Mouse (Mus musculus) ES-Bruce4 (cell line): ENCODE data around the gene Slc16a4. TPM values are rescaled to one million over a fixed set of nuclear protein-coding genes. Genes with fewer than 3 reads are reported as not detected.
A peak's percentile ranks its signal among the peaks of the same experiment; 100 is the strongest.

Source experiments
- H3K27ac ChIP-seq: 2 replicates; pipeline ENCODE4 v1.5.1; 2012; ENCODE audit warnings: low read length, inconsistent platforms; ENCODE audit not compliant: insufficient read depth
- H3K27me3 ChIP-seq: 2 replicates; pipeline ENCODE4 v1.6.1; 2012; ENCODE audit warnings: mild to moderate bottlenecking, low read length, inconsistent platforms; ENCODE audit not compliant: control insufficient read depth, poor library complexity, insufficient read depth, severe bottlenecking
- H3K36me3 ChIP-seq: 2 replicates; pipeline ENCODE4 v1.6.1; 2012; ENCODE audit warnings: inconsistent platforms, mild to moderate bottlenecking, low read length, moderate library complexity; ENCODE audit not compliant: control insufficient read depth, poor library complexity, insufficient read depth, severe bottlenecking
- H3K4me1 ChIP-seq: one replicate; pipeline ENCODE4 v1.8.1; 2011; ENCODE audit warnings: low read length; ENCODE audit not compliant: control insufficient read depth, insufficient read depth
- H3K4me3 ChIP-seq: 2 replicates; pipeline ENCODE4 v1.5.1; 2011; ENCODE audit warnings: low read depth, mild to moderate bottlenecking, low read length
- H3K9ac ChIP-seq: 2 replicates; pipeline ENCODE4 v1.6.1; 2012; ENCODE audit warnings: low read depth, mild to moderate bottlenecking, inconsistent platforms; ENCODE audit not compliant: poor library complexity, severe bottlenecking
- H3K9me3 ChIP-seq: replicated peaks from 2 replicates; pipeline ENCODE4 v1.6.1; 2012; ENCODE audit warnings: mild to moderate bottlenecking, low read length, inconsistent platforms; ENCODE audit not compliant: control insufficient read depth, poor library complexity, insufficient read depth, severe bottlenecking
- CTCF ChIP-seq: IDR thresholded peaks from one replicate; pipeline ENCODE4 v1.8.1; 2011; ENCODE audit warnings: low read depth, low read length
- EP300 ChIP-seq: IDR thresholded peaks from 2 replicates; pipeline ENCODE4 v1.6.1; 2011; ENCODE audit warnings: low read depth, low read length; ENCODE audit not compliant: insufficient read depth
- POLR2A ChIP-seq: IDR thresholded peaks from one replicate; pipeline ENCODE4 v1.8.1; 2011; ENCODE audit warnings: low read length; ENCODE audit not compliant: insufficient read depth
- polyA plus RNA-seq: library from polyadenylated mRNA; stranded (reverse); fragments of >200 nt; gene quantifications from 2 replicates; pipeline ENCODE4 v1.2.4, GENCODE M21; 2011; ENCODE audit warnings: low read depth; ENCODE audit not compliant: missing spikeins, insufficient read depth, insufficient read length

Gene Slc16a4
- polyA plus RNA-seq, 1 experiment, result 0.88 TPM

- H3K9me3 ChIP-seq, result no peaks in the 10 kb centered on the region
- H3K9ac ChIP-seq, result peak overlapping the region; percentile 96
- peaks cover 30% of the 10 kb centered on the region for H3K36me3 ChIP-seq
- H3K27ac ChIP-seq, result peak overlapping the region; percentile 50; the same call in 1 of the 2 replicates
- TF ChIP-seq EP300 (no peak), POLR2A (no peak), CTCF (no peak)
- no peaks in the 10 kb centered on the region for H3K27me3 ChIP-seq
- H3K4me3 ChIP-seq, result peak overlapping the region; percentile 97
- H3K4me1 ChIP-seq, result no peaks in the 10 kb centered on the region
These were observed 41.3 kb downstream of the Slc16a4 start for GRCm38 (mm10) chr3:107332127-107332959.

- Histone ChIP-seq H3K4me3 (peak overlapping the region; percentile 97), H3K4me1 (no peaks in the 10 kb centered on the region), H3K9ac (peak overlapping the region; percentile 96), H3K9me3 (no peaks in the 10 kb centered on the region), H3K27me3 (no peaks in the 10 kb centered on the region), H3K27ac (peak overlapping the region; percentile 63), H3K36me3 (peaks cover 26% of the 10 kb centered on the region)
- peak; percentile 38 for TF ChIP-seq POLR2A
- no peak for TF ChIP-seq EP300
These were observed 41.9 kb downstream of the Slc16a4 start for GRCm38 (mm10) chr3:107332960-107333380.

GRCm38 (mm10) chr3:107333381-107334201 lies 42.6 kb downstream of the Slc16a4 start, which contains the start of gene Rbm15:
Rbm15 (minus strand) TSS chr3:107333673.
- H3K4me1 ChIP-seq, result no peaks in the 10 kb centered on the region
- H3K27me3 ChIP-seq, result no peaks in the 10 kb centered on the region
- peak within 1 kb of the TSS; percentile 97 for H3K4me3 ChIP-seq
- peak within 1 kb of the TSS; percentile 89 for H3K27ac ChIP-seq
- no peak for TF ChIP-seq CTCF
- TF ChIP-seq POLR2A, result peak; percentile 71
- peak; percentile 41; the same call in 1 of the 2 replicates for TF ChIP-seq EP300
- peaks cover 24% of the 10 kb centered on the region for H3K36me3 ChIP-seq
- H3K9me3 ChIP-seq, result no peaks in the 10 kb centered on the region
- peak within 1 kb of the TSS; percentile 96 for H3K9ac ChIP-seq

- Histone ChIP-seq H3K9ac (peak overlapping the region; percentile 82), H3K27me3 (no peaks in the 10 kb centered on the region), H3K4me1 (no peaks in the 10 kb centered on the region), H3K9me3 (no peaks in the 10 kb centered on the region), H3K36me3 (peaks cover 20% of the 10 kb centered on the region), H3K27ac (peak overlapping the region; percentile 89), H3K4me3 (peak overlapping the region; percentile 88)
- no peak for TF ChIP-seq POLR2A
- no peak for TF ChIP-seq EP300
These were observed 43.3 kb downstream of the Slc16a4 start for GRCm38 (mm10) chr3:107334202-107334934.

GRCm38 (mm10) chr3:107343971-107344370 lies 52.9 kb downstream of the Slc16a4 start:
- Histone ChIP-seq H3K27me3 (no peaks in the 10 kb centered on the region), H3K36me3 (no peaks in the 10 kb centered on the region), H3K4me3 (no peak overlapping the region), H3K9ac (no peak overlapping the region), H3K4me1 (no peaks in the 10 kb centered on the region), H3K27ac (no peak overlapping the region; the same call in 1 of the 2 replicates), H3K9me3 (no peaks in the 10 kb centered on the region)
- TF ChIP-seq CTCF (no peak), POLR2A (no peak), EP300 (no peak)
